Mouse (Mus musculus): ENCODE results near the gene Slc38a4.

GRCm38 (mm10) chr15:97076092-97076491 is 20.3 kb upstream of the Slc38a4 start:
- no peak for TF ChIP-seq TAL1 (IDR thresholded peaks at IDR 0.05; ENCODE audit: low read length)
- TF ChIP-seq GATA1 (IDR thresholded peaks at IDR 0.05; ENCODE audit: low read length): no peak
